Mouse (Mus musculus) adrenal gland, postnatal 14 days (tissue): ENCODE results near the gene Insl5. TPM values are rescaled to one million over a fixed set of nuclear protein-coding genes. Genes with fewer than 3 reads are reported as not detected.
A peak's percentile ranks its signal among the peaks of the same experiment; 100 is the strongest.

Source experiments
- DNase-seq: peaks from one replicate; pipeline ENCODE4 v3.0.0; 2021; ENCODE audit warnings: mixed read lengths
- total RNA-seq: library from RNA; stranded (reverse); gene quantifications from 2 replicates; pipeline ENCODE4 v1.2.3, GENCODE M21; 2021

Gene Insl5
- total RNA-seq, 1 experiment from 2014 or later = not detected

GRCm38 (mm10) chr4:102990016-102990415 lies 36.6 kb downstream of the Insl5 start:
- no peak for DNase-seq

- no peak for DNase-seq
Measured at GRCm38 (mm10) chr4:102989391-102989790, 37.3 kb downstream of the Insl5 start.

GRCm38 (mm10) chr4:102988526-102988925 lies 38.1 kb downstream of the Insl5 start:
- DNase-seq = no peak

GRCm38 (mm10) chr4:102987756-102988155 lies 38.9 kb downstream of the Insl5 start:
- DNase-seq = no peak

GRCm38 (mm10) chr4:102987325-102987724 lies 39.3 kb downstream of the Insl5 start:
- no peak for DNase-seq

GRCm38 (mm10) chr4:102986917-102987316 lies 39.7 kb downstream of the Insl5 start:
- DNase-seq = peak; percentile 63

GRCm38 (mm10) chr4:102986173-102986572 lies 40.5 kb downstream of the Insl5 start:
- DNase-seq = no peak

- no peak for DNase-seq
Measured at GRCm38 (mm10) chr4:102981709-102982108, 44.9 kb downstream of the Insl5 start.

GRCm38 (mm10) chr4:102979385-102979784 lies 47.3 kb downstream of the Insl5 start:
- no peak for DNase-seq

- DNase-seq = no peak
Measured at GRCm38 (mm10) chr4:102978440-102978839, 48.2 kb downstream of the Insl5 start, which contains the start of gene Tctex1d1. Gene Tctex1d1 (plus strand): TSS chr4:102978606.

GRCm38 (mm10) chr4:102977778-102978321 lies 48.8 kb downstream of the Insl5 start:
- no peak for DNase-seq

GRCm38 (mm10) chr4:102976290-102977275 lies 50.1 kb downstream of the Insl5 start:
- no peak for DNase-seq

- no peak for DNase-seq
Measured at GRCm38 (mm10) chr4:102974172-102974571, 52.5 kb downstream of the Insl5 start.

GRCm38 (mm10) chr4:102972071-102972470 lies 54.6 kb downstream of the Insl5 start:
- DNase-seq = no peak

GRCm38 (mm10) chr4:102971159-102971558 lies 55.5 kb downstream of the Insl5 start:
- DNase-seq = no peak

- DNase-seq = no peak
Measured at GRCm38 (mm10) chr4:102969599-102969998, 57.0 kb downstream of the Insl5 start.

Other genes starting within 250 kb of the Insl5 start
- not detected in 2 replicates for gene Tctex1d1, start 48.2 kb downstream of the Insl5 start, total RNA-seq
- gene Mier1, start 87.5 kb upstream of the Insl5 start, total RNA-seq = 68.2 and 71.1 TPM in 2 replicates
- 2.4 and 3.6 TPM in 2 replicates for gene Wdr78, start 87.7 kb upstream of the Insl5 start, total RNA-seq
- 13.1 and 17.0 TPM in 2 replicates for gene Slc35d1, start 188.3 kb upstream of the Insl5 start, total RNA-seq